Mouse (Mus musculus) left cerebral cortex, adult 2 months (tissue): ENCODE measurements around the gene Camk2g. TPM values are rescaled to one million over a fixed set of nuclear protein-coding genes. Genes with fewer than 3 reads are reported as not detected.

Experiments used
- DNase-seq, 2 experiments: peaks; one replicate each; pipeline ENCODE4 v3.0.0; 2021 to 2022; ENCODE audit warnings: low spot score in 2 of 2, mixed read lengths in 1 of 2; ENCODE audit errors: extremely low spot score in 1 of 2
- H3K27ac ChIP-seq: fragments of 200-600 bp; 2 replicates; pipeline ENCODE4 v1.8.1; 2022
- H3K4me3 ChIP-seq: fragments of 200-600 bp; 2 replicates; pipeline ENCODE4 v1.8.1; 2022
- CTCF ChIP-seq: fragments of 200-600 bp; IDR thresholded peaks from 2 replicates; pipeline ENCODE4 v1.8.1; 2022; ENCODE audit warnings: antibody characterized with exemption, mild to moderate bottlenecking, moderate library complexity
- intact Hi-C: fragments of 180-260 bp; cut with DNase I; formaldehyde crosslinking; loops from one replicate; pipeline ENCODE4 v1.15.1; 2025
- total RNA-seq, 2 experiments: library from RNA; stranded (reverse); gene quantifications; 2 replicates each; pipeline ENCODE4 v1.2.3; 2021

Gene Camk2g
- total RNA-seq, 2 experiments from 2014 or later = 328 to 345 TPM

DNA sequence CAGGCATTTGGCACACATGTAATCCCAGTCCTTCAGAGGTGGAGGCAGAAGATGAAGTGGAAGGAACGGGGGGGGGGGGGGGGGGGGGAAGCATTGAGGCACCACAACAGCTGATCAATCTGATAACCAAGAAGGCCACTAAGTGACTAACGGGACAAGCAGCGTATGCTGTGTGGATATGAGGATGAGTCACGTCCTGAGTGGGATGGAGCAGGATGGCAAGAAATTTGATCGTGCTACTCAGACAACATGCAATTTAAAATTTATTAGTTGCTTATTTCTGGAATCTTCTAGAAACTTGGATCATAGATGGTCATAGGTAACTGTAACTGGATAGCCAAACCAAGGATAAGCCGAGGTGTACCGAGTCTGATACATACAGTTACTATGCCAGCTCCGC, 13.7 kb downstream of the Camk2g start:
- H3K27ac ChIP-seq = no peak overlapping the region
- DNase-seq = no peak
- intact Hi-C loops = no loop called here

DNA sequence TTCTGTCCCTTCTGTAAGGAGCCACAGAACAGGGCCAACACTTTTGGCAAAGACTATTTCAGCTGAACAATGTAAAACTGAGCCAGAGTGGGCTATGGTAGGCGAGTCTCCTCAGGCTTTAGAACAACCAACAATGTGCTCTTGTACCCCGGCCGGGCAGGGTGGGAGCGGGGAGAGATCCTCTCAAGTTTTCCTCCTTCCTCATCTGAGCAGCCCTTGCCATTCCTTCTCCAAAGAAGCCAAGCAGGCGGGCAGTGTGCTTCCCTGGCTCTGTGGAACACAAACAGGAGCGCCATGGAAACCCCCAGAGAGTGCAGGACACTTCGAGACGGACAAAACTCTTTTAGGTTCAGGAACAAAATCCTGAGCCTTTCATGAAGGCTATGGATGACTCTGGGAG, 15.4 kb downstream of the Camk2g start:
- TF ChIP-seq CTCF = no peak
- Histone ChIP-seq H3K27ac (no peak overlapping the region; the same call in 1 of the 2 replicates), H3K4me3 (no peak overlapping the region)
- intact Hi-C loops = no loop called here
- DNase-seq = peak in 1 of 2 experiments; percentile 33

More for the DNA sequence above, 13.7 kb downstream of the Camk2g start:
- TF ChIP-seq CTCF = no peak
- H3K4me3 ChIP-seq = no peak overlapping the region

DNA sequence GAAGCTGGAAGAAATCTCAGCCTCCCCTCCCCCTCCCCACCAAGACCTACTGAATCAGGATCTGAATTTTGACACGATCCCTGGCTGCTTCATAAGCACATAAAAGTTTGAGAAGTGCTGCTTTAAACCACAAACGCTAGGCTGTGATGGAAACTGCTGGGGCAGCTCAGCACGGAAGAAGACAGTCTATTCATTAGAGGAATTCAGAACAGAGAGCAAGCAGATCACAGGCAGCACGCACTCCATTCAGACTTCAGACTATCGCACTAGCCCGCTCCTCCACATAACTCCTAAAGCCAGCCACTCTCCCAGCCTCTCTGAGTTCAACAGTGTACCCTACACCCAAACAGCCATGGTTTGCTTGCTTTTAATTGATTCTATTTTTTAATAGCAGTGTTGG, 18.2 kb downstream of the Camk2g start:
- DNase-seq = no peak
- peak overlapping the region; percentile 45; the same call in 1 of the 2 replicates for H3K27ac ChIP-seq
- no peak overlapping the region for H3K4me3 ChIP-seq
- no peak for TF ChIP-seq CTCF
- intact Hi-C loops = no loop called here

DNA sequence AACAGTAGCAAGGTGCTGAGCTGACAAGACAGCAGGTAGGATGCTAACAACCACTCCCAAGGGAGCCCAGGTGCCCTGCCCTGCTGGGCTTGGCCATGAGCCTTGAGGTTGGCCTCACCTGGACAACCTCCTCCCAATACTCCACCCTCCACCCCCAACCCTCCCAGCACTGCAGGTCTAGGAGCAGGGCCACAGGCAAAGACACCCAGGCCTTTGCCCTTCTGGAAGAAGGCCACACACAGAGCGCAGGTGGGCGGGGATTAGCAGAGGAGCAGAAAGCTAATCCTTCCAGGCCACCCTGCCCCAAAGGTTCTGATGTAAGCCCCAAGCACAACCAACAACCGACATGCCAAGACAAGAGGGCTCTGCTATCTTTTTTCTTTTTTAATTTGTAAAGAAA, 20.5 kb downstream of the Camk2g start:
- TF ChIP-seq CTCF = no peak
- Histone ChIP-seq H3K4me3 (no peak overlapping the region), H3K27ac (peak overlapping the region; percentile 53; the same call in 1 of the 2 replicates)
- DNase-seq = no peak
- intact Hi-C loops = no loop called here

DNA sequence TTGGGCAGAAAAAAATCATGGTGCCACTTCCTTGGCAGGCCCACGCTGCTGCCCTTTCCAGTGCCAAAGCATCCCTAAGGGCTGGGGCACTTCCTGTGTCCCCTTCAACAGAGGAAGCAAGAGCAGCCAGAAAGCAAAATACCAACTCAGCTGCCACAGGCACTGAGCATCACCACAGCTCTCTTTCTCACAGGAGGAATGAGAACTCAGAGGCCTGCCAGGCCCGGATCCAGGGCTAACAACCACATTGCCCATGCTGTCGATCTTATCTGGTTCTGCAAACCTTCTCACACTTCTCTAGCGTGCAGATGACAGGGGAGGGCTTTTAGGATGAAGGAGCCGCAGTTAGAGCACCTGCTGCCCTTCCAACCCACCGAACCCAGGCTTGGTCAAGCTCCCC, 21.1 kb downstream of the Camk2g start:
- Histone ChIP-seq H3K27ac (peak overlapping the region; percentile 53; the same call in 1 of the 2 replicates), H3K4me3 (no peak overlapping the region)
- intact Hi-C loops = no loop called here
- TF ChIP-seq CTCF = no peak
- DNase-seq = no peak

DNA sequence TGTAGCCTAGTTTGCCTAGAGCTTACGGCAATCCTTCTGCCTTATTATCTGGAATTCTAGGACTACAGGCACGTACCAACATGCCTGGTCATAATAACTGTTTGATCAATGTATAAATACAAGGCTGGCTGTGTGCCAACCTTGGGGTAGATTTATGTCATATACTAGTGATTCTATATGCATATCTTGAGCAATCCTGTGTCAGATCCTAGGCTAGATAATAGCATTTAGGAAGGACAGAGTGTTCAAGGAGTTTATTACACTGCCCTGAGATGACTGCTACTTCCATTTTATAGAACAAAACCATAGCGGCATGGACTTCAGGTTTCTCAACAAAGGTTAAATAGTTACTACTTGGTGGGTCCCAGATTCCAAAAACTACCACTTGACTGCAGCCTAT, 21.9 kb downstream of the Camk2g start:
- Histone ChIP-seq H3K27ac (no peak overlapping the region; the same call in 1 of the 2 replicates), H3K4me3 (no peak overlapping the region)
- no peak for DNase-seq
- intact Hi-C loops = no loop called here
- no peak for TF ChIP-seq CTCF

DNA sequence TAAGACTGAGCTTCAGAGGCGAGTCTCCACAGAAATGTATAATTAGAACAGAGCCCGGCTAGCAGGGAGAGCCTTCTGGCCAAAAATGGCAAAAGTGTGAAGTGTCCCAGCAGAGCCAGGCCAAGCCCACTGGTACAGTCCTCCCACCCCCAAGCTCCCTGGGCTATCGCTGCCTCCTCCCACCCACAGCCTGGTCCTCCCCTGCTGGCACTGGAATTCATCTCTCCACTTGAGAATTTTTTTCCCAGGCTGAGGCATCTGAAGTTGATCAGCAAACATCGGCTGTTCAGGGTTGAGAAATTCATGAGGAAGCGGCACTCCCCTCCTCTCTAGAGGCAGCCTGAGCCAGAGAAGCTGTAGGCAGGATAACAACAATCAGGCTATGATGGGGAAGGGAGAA, 25.3 kb downstream of the Camk2g start:
- no peak for TF ChIP-seq CTCF
- H3K27ac ChIP-seq = peak overlapping the region; percentile 58; the same call in 1 of the 2 replicates
- intact Hi-C loops = loop anchor here (10.0 kb wide), 1 partner anchor 106 kb away; no protein-coding TSS in a partner anchor
- H3K4me3 ChIP-seq = no peak overlapping the region
- DNase-seq = no peak

DNA sequence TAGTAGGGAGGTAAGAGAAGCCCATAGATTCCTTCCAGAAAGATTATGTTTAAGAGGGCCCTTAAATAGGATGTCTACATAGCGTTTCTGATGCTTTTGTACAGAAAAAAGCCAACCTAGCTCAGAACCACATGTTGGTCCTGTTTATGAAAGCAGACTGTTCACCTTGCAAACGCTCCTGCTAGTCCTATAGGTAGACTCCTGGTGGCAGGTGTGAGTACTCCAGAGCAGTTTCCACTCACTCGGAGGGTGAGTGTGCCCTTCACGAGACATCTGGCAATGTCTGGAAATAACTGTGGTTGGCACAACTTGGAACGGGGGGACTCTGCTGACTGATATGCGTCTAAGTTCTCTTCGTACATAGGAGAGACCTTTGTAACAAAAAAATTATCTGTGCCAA, 26.0 kb downstream of the Camk2g start:
- H3K4me3 ChIP-seq = no peak overlapping the region
- peak; percentile 23 for TF ChIP-seq CTCF
- intact Hi-C loops = loop anchor here (10.0 kb wide), 1 partner anchor 107 kb away; no protein-coding TSS in a partner anchor
- peak overlapping the region; percentile 55; the same call in 1 of the 2 replicates for H3K27ac ChIP-seq
- DNase-seq = no peak

DNA sequence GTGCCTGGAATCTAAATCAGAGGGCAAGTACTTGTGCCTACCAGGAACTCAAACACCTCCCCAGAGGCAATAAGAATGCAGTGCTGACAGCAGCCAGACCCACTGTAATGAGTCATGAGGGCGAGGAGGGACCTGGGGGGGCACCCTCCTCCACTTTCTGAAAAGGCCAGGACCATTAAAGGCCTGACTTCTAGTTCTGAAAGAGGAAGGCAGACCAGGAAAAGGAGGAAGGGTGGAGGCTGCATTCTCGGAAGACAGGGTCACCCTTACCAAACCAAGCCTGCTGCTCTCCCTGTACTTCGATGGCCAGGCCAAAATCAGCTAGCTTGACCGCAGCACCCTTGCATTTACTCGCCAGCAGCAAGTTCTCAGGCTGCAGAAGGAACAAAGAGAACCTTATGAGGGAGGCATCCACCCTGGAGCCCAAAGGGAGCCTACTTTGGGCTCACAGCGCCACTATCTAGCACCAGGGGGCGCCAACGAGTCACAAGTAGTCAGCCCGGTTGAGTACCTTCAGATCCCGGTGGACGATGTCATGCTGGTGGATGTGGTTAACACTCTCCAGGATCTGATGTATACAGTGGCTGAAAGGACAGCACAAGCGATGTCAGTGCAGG, 28.1 kb downstream of the Camk2g start:
- DNase-seq = peak; percentile 84 to 90
- Histone ChIP-seq H3K27ac (no peak overlapping the region; the same call in 1 of the 2 replicates), H3K4me3 (no peak overlapping the region)
- TF ChIP-seq CTCF = peak; percentile 96
- intact Hi-C loops = loop anchor here (1.0 to 10.0 kb wide), 2 partner anchors 33 to 109 kb away; no protein-coding TSS in a partner anchor

DNA sequence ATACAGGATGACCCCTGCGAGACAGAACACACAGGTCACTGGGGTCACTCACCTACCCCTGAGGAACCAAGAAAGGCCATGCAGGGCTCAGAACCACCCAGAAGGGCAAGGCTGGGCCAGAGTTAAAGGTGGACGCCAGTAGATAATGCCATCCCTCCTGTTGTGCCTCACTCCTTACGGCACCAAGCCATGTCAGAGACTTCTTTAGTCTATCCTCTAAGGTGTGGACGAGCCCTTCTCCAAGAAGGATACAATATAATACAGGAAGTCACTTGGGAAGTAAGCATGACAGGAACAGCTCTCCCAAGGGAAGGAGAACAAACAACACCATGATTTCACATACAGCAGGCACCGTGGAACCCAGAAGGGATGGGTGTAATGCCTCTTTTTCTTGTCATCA, 28.9 kb downstream of the Camk2g start:
- H3K4me3 ChIP-seq = no peak overlapping the region
- no peak for TF ChIP-seq CTCF
- intact Hi-C loops = loop anchor here (10.0 kb wide), 1 partner anchor 110 kb away; no protein-coding TSS in a partner anchor
- H3K27ac ChIP-seq = no peak overlapping the region
- DNase-seq = no peak

DNA sequence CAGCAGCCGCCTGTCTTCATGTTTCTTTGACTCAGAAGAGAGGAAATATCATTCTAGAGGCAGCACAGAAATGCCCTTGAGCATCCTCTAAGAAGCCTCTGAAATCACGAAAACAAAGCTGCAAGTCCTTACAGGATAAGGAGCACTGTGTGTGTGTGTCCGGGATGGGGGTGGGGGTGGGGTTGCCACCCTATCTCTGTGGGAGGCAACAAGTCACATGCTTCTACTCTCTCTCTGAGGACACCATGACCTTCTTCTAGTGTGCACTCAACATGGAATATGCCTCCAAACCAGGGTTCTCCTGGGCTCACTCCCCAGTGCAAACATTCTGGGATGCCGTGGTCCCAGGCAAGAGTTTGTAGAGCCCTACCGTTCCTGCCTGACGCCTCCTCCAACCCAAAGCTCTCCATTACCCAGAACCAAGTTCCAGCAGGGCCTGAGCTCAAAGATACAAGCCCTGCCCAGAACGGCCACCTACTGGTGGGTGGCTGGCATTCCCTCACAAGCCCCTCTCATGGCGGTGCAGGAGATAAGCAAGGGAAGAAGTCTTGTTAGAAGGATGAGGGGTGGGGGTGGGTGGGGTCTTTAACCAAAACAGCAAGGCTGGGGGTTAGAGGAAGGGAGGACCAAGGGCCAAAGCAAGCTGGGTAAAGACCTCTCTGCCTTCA, 35.0 kb downstream of the Camk2g start:
- Histone ChIP-seq H3K4me3 (no peak overlapping the region), H3K27ac (no peak overlapping the region)
- DNase-seq = no peak
- TF ChIP-seq CTCF = no peak; the same call in 1 of the 2 replicates
- intact Hi-C loops = no loop called here

DNA sequence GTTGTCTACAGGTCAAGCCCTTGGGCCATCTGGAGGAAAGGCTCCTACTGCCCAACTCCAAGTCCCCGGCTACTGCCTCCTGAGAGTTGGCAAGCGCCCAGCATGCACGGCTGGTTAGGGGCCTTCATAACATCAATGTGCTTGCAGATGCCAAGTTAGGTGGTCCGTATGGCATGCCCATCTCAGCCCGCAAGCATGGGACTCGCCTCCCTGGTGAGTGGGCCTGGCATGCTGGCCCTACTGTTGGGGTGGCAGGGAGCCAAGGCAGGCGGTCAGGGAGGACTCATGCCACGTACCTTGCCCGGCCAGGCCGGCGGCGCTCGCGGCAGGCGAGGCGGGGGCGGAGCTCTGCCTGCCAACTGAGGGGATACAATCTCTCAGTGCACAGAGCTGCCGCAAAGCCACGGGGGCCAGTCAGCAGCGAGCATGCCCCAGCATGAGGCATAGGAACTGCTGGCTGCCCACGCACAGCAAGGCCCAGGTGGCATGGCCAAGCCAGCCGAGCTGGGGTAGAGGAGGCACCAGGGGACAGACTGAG, 36.4 kb downstream of the Camk2g start:
- intact Hi-C loops = no loop called here
- H3K27ac ChIP-seq = peak overlapping the region; percentile 55
- DNase-seq = no peak
- H3K4me3 ChIP-seq = no peak overlapping the region
- no peak for TF ChIP-seq CTCF
